Mouse (Mus musculus): ENCODE data around the gene Rln3.

- TF ChIP-seq CTCF (conservative IDR thresholded peaks at IDR 0.05; ENCODE audit: insufficient read depth, insufficient read length, low read depth, low read length) (no peak), POLR2A (IDR thresholded peaks at IDR 0.05; ENCODE audit: low read depth, low read length) (no peak)
These were observed 39.7 kb upstream of the Rln3 start for GRCm38 (mm10) chr8:84084341-84085115.
